Mouse (Mus musculus) spleen, adult 2 months (tissue): ENCODE results near the gene Slc7a7. TPM values are rescaled to one million over a fixed set of nuclear protein-coding genes. Genes with fewer than 3 reads are reported as not detected.
A peak's percentile ranks its signal among the peaks of the same experiment; 100 is the strongest.

Experiments
- DNase-seq, 2 experiments: peaks; one replicate each; pipeline versions ENCODE4 v3.0.0 to v3.0.0-alpha.2; 2012 to 2021; ENCODE audit warnings: low spot score in 2 of 2, low read depth in 1 of 2
- H3K27ac ChIP-seq: fragments of 200-500 bp; 2 replicates; pipeline ENCODE4 v1.5.1; 2012; ENCODE audit warnings: low read length, inconsistent platforms; ENCODE audit not compliant: insufficient read depth
- H3K27me3 ChIP-seq: fragments of 200-500 bp; 2 replicates; pipeline ENCODE4 v1.6.1; 2012; ENCODE audit warnings: mild to moderate bottlenecking, moderate library complexity, low read length, inconsistent platforms; ENCODE audit not compliant: control insufficient read depth, insufficient read depth
- H3K36me3 ChIP-seq: fragments of 200-500 bp; 2 replicates; pipeline ENCODE4 v1.6.1; 2012; ENCODE audit warnings: mild to moderate bottlenecking, low read length, inconsistent platforms; ENCODE audit not compliant: control insufficient read depth, insufficient read depth
- H3K4me1 ChIP-seq: fragments of 200-500 bp; 2 replicates; pipeline ENCODE4 v1.6.1; 2011; ENCODE audit warnings: inconsistent platforms; ENCODE audit not compliant: control insufficient read depth, insufficient read depth, insufficient read length
- H3K4me3 ChIP-seq: fragments of 200-500 bp; 2 replicates; pipeline ENCODE4 v1.5.1; 2011; ENCODE audit warnings: mild to moderate bottlenecking, inconsistent platforms; ENCODE audit not compliant: insufficient read depth, insufficient read length; ENCODE audit errors: extremely low read depth
- CTCF ChIP-seq: fragments of 200-500 bp; IDR thresholded peaks from 2 replicates; pipeline ENCODE4 v1.5.1; 2011; ENCODE audit warnings: mild to moderate bottlenecking, inconsistent platforms; ENCODE audit not compliant: insufficient read depth, insufficient read length, insufficient replicate concordance; ENCODE audit errors: extremely low read depth
- POLR2A ChIP-seq: fragments of 200-500 bp; IDR thresholded peaks from 2 replicates; pipeline ENCODE4 v1.6.1; 2011; ENCODE audit warnings: low read depth, low read length, inconsistent platforms
- WGBS: fragments of 180-500 bp; shearing (Covaris S2); methylation state at CpG from one replicate; pipeline ENCODE4 v1.1.7; 2018; 5-methylcytosine and 5-hydroxymethylcytosine counted together
- polyA plus RNA-seq: library from polyadenylated mRNA; depleted of rRNA; stranded (reverse); fragments of >200 nt; gene quantifications from 2 replicates; pipeline ENCODE4 v1.2.3, GENCODE M21; 2012

The Slc7a7 gene
- polyA plus RNA-seq, 1 experiment, result 31.2 TPM

DNA sequence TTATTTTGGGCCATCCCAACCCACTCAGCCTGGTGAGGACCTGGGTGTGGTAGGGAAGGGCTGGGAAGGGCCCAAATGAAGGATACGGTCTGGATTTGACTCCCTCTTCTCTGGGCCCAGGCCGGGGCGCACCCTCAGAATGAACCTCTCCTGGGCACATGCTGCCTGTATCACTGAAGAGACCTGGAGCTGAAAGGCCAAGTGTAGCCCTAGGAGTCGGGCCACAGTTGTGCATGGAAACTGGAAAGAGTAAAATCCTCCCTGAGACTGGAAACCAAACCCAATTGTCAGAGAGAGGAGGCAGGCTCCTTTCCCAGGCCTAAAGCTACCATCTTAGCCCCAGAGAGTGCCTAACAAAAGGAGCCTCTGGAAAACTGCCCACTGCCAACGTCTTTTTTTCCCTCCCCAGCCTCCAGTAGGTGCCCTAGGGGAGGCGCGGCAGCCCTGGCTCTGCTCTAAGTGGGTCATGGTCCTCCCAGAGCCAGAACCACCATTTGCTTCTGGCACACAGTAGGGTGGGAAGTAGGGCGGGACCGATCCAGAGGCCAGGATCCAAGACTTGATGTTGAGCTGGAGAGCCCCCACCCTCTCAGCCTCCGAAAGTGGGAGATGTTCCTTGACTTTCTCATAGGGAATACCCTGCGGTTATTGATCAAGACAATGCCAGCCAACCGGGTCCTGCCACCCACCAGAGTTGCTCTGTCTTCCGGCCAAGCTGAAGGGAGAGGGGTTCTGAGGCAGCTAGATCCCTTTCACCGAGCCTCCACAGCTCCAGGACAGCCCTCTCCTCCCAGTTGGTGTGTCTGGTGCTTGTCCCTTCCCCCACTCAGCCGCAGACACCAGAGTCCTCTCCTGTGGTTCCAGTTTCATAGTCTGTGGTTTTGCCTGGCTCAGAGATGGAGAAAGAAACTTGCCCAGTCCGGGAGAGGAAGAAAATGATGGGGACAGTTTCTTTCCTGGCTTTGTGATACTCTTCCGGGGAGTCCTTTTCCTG lies 15.6 kb upstream of the Slc7a7 start:
- DNase-seq, result no peak
- no peaks in the 10 kb centered on the region for H3K36me3 ChIP-seq
- H3K4me3 ChIP-seq, result peak overlapping the region; percentile 56; the same call in 1 of the 2 replicates
- peaks cover 8% of the 10 kb centered on the region; the same call in 1 of the 2 replicates for H3K27me3 ChIP-seq
- H3K4me1 ChIP-seq, result peaks cover 4% of the 10 kb centered on the region
- 59% methylated on average over 17 of the region's 17 CpGs for WGBS
- H3K27ac ChIP-seq, result peak overlapping the region; percentile 17; the same call in 1 of the 2 replicates
- TF ChIP-seq CTCF (no peak), POLR2A (no peak)

- Histone ChIP-seq H3K27ac (peak overlapping the region; percentile 32), H3K27me3 (peaks cover 8% of the 10 kb centered on the region; the same call in 1 of the 2 replicates), H3K36me3 (no peaks in the 10 kb centered on the region), H3K4me1 (peaks cover 4% of the 10 kb centered on the region), H3K4me3 (peak overlapping the region; percentile 56)
- 19% methylated on average over 54 of the region's 54 CpGs for WGBS
- TF ChIP-seq CTCF, result no peak
- no peak for TF ChIP-seq POLR2A
- DNase-seq, result no peak
Measured at GRCm38 (mm10) chr14:54432078-54432836, 14.7 kb upstream of the Slc7a7 start.

- TF ChIP-seq POLR2A (no peak), CTCF (no peak)
- Histone ChIP-seq H3K36me3 (no peaks in the 10 kb centered on the region), H3K27me3 (peaks cover 8% of the 10 kb centered on the region; the same call in 1 of the 2 replicates), H3K4me3 (peak within 1 kb of the TSS; percentile 56), H3K27ac (peak within 1 kb of the TSS; percentile 32), H3K4me1 (peaks cover 4% of the 10 kb centered on the region)
- WGBS, result 4% methylated on average over 49 of the region's 49 CpGs
- no peak for DNase-seq
Measured at GRCm38 (mm10) chr14:54431334-54432077, 13.9 kb upstream of the Slc7a7 start, which contains the start of gene Mmp14. TSS of gene Mmp14 (plus strand) at chr14:54431612.

DNA sequence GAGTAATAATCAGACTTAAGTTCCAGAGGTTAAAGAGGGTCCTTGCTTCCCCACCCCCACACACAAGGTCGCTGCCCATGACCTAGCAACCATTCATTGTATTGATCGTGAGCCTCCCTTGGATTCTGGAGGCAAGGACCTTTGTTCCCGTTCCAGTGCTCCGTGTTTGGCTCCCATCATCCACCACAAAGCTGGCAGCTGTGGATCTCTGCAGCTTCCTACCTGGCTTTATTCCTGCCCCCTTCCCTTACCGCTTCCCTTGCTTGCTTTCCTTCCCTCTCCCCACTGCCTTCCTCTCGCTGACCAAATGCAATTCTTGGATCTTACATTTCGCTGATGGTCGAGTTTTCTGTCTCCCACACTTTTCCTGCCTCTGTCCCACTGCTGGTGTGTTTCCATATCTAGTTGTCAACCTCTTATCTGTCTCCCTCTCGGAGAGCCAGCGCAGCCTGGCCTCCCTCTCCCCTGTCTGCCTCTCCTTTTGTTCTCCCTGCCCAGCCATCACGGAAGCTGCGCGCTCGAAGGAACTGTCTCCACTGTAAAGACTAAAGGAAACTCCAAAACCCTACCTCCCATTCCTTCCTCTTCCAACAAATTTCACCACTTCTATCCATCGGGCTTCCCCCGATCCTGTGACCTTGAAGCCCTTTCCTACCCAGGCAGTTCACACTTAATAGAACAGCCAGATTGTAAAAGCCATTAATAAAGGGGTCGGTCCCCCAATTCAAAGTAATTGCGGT lies 13.0 kb upstream of the Slc7a7 start:
- H3K27ac ChIP-seq, result 0 out of 2 replicates have a peak overlapping the region, but pooled peaks have one; percentile 6
- WGBS, result 75% methylated on average over 18 of the region's 18 CpGs
- DNase-seq, result no peak
- H3K4me3 ChIP-seq, result no peak overlapping the region
- no peaks in the 10 kb centered on the region for H3K36me3 ChIP-seq
- peaks cover 4% of the 10 kb centered on the region for H3K4me1 ChIP-seq
- TF ChIP-seq CTCF (no peak), POLR2A (no peak)
- peaks cover 8% of the 10 kb centered on the region; the same call in 1 of the 2 replicates for H3K27me3 ChIP-seq

DNA sequence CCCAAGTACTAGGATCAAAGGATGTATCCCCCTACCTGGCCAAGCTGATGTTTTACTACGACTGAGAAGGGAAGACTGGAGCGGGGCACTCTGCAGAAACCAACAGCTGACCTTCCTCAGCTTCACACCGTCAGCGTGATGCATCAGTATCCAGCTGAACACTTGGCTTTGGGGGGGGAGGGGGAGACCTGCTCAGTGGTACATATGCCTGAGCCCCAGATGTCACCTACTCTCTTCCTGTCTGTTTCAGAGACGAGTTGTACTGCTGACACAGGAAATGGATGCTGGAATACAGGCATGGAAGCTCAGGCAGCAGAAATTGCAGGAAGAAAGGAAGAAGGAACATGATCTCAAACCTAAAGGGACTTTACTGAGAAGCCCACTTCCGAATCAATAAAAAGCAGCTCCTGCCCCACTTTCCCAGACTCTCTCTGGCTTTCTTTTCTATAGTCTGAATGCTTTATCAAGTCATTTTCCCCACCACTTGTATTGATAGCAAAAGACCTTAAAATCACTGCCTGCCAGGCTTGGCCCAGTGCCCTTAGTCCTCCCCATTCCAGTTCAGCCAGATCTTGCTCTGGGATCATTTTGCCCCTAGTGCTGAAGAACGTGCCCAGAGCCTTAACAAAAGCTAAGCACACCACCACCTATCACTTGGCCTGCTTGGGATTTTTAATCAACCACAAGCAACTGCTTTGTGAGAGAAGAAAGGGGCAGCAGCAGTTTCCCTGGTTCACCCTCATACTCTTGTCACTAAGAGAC lies 11.9 kb upstream of the Slc7a7 start:
- Histone ChIP-seq H3K4me3 (no peak overlapping the region), H3K4me1 (peaks cover 4% of the 10 kb centered on the region), H3K27ac (no peak overlapping the region), H3K27me3 (peaks cover 8% of the 10 kb centered on the region; the same call in 1 of the 2 replicates), H3K36me3 (no peaks in the 10 kb centered on the region)
- DNase-seq, result no peak
- TF ChIP-seq CTCF, result no peak
- no peak for TF ChIP-seq POLR2A
- 67% methylated on average over 7 of the region's 7 CpGs for WGBS

GRCm38 (mm10) chr14:54428421-54428820 lies 10.8 kb upstream of the Slc7a7 start:
- H3K27me3 ChIP-seq, result peaks cover 8% of the 10 kb centered on the region; the same call in 1 of the 2 replicates
- H3K27ac ChIP-seq, result no peak overlapping the region
- TF ChIP-seq CTCF (no peak), POLR2A (no peak)
- DNase-seq, result no peak
- WGBS, result 93% methylated on average over 5 of the region's 5 CpGs
- H3K4me3 ChIP-seq, result no peak overlapping the region
- peaks cover 8% of the 10 kb centered on the region for H3K4me1 ChIP-seq
- no peaks in the 10 kb centered on the region for H3K36me3 ChIP-seq
